Mouse (Mus musculus): ENCODE data around the gene Hnrnpr.

- TF ChIP-seq POLR2A (IDR thresholded peaks at IDR 0.05; ENCODE audit: borderline replicate concordance, control insufficient read depth, low read depth, low read length): no peak
- no peak for TF ChIP-seq CTCF (IDR thresholded peaks at IDR 0.05; ENCODE audit: control insufficient read depth, insufficient read depth, low read length)
These were observed 66.3 kb downstream of the Hnrnpr start for GRCm38 (mm10) chr4:136377001-136377400.

Data from bone marrow, adult 2 months (tissue).